Mouse (Mus musculus) liver, postnatal 0 days (tissue): ENCODE data around the gene Rimkla. TPM values are rescaled to one million over a fixed set of nuclear protein-coding genes. Genes with fewer than 3 reads are reported as not detected.

ENCODE experiments used
- ATAC-seq: fragments of 200-750 bp; cut with Nextera tagmentation; 2 replicates; pipeline ENCODE4 v1.8.0; 2017; ENCODE audit warnings: mild to moderate bottlenecking, moderate library complexity
- DNase-seq: peaks from one replicate; pipeline ENCODE4 v3.0.0-alpha.2; 2016
- H3K27ac ChIP-seq: fragments of 300-500 bp; sonication (generic); 2 replicates; pipeline ENCODE4 v1.5.1; 2014; ENCODE audit warnings: antibody characterized with exemption, moderate library complexity, mild to moderate bottlenecking, low read depth
- H3K27me3 ChIP-seq: fragments of 300-500 bp; sonication (generic); 2 replicates; pipeline ENCODE4 v1.6.1; 2014; ENCODE audit warnings: low read length, control low read depth, mixed read lengths; ENCODE audit not compliant: insufficient read depth
- H3K36me3 ChIP-seq: fragments of 300-500 bp; sonication (generic); replicated peaks from 2 replicates; pipeline ENCODE4 v1.6.1; 2014; ENCODE audit warnings: mild to moderate bottlenecking, control low read depth, low read length, moderate library complexity, mixed read lengths; ENCODE audit not compliant: insufficient read depth
- H3K4me1 ChIP-seq: fragments of 300-500 bp; sonication (generic); 2 replicates; pipeline ENCODE4 v1.6.1; 2014; ENCODE audit warnings: antibody characterized with exemption, mild to moderate bottlenecking, control low read depth; ENCODE audit not compliant: insufficient read depth
- H3K4me2 ChIP-seq: fragments of 300-500 bp; sonication (generic); 2 replicates; pipeline ENCODE4 v1.6.1; 2014; ENCODE audit warnings: low read depth, mild to moderate bottlenecking, low read length, moderate library complexity, mixed read lengths
- H3K4me3 ChIP-seq: fragments of 300-500 bp; sonication (generic); 2 replicates; pipeline ENCODE4 v1.5.1; 2014; ENCODE audit warnings: low read depth, low read length
- H3K9ac ChIP-seq: fragments of 300-500 bp; sonication (generic); replicated peaks from 2 replicates; pipeline ENCODE4 v1.6.1; 2014; ENCODE audit warnings: mild to moderate bottlenecking, moderate library complexity
- H3K9me3 ChIP-seq: fragments of 300-500 bp; sonication (generic); 2 replicates; pipeline ENCODE4 v1.6.1; 2016; ENCODE audit warnings: mild to moderate bottlenecking, control low read depth, low read length, mixed read lengths
- CTCF ChIP-seq: sonication (generic); IDR thresholded peaks from 2 replicates; pipeline ENCODE4 v1.5.1; 2016; ENCODE audit warnings: antibody characterized with exemption, low read depth
- EP300 ChIP-seq: IDR thresholded peaks from 2 replicates; pipeline ENCODE4 v1.6.1; 2016; ENCODE audit warnings: antibody characterized with exemption, low read depth, mild to moderate bottlenecking
- WGBS: fragments of 180-500 bp; shearing (Covaris S2); extraction: QIAGEN DNeasy Blood & Tissue Kit; methylation state at CpG from one replicate; pipeline ENCODE4 v1.1.7; 2014; ENCODE audit not compliant: insufficient replicate concordance; 5-methylcytosine and 5-hydroxymethylcytosine counted together
- polyA plus RNA-seq: library from polyadenylated mRNA; unstranded; fragments of >200 nt; fragmentation: Nextera tagmentation; extraction: Ambion mirVana; gene quantifications from 2 replicates; pipeline ENCODE4 v1.2.1, GENCODE M21; 2015

Gene Rimkla
- polyA plus RNA-seq, 1 experiment from 2014 or later, result not detected

DNA sequence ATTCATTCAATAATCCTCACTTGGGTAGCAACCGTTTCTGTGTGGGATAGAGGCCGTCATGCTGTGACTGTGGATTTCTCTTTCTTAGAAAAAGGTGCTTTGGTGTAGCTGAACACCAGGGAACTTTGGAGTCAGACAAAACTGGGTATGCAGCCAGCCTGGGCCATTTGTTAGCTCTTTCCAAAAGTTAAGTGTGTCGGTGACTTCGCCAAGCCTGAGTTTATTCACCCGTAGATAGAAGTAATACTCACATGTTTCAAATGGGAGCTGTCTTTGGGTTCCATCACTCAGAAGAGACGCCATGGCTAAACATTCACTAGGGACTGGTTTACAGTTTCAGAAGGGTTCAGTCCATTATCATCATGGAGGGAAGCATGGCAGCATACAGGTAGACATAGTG is 45.2 kb downstream of the Rimkla start:
- no peak overlapping the region for H3K4me2 ChIP-seq
- no peaks in the 10 kb centered on the region for H3K4me1 ChIP-seq
- DNase-seq (no peak), ATAC-seq (no peak)
- H3K9ac ChIP-seq, result no peak overlapping the region
- H3K27ac ChIP-seq, result no peak overlapping the region
- H3K9me3 ChIP-seq, result no peaks in the 10 kb centered on the region
- H3K36me3 ChIP-seq, result no peaks in the 10 kb centered on the region
- TF ChIP-seq CTCF (no peak), EP300 (no peak)
- no peaks in the 10 kb centered on the region for H3K27me3 ChIP-seq
- no peak overlapping the region for H3K4me3 ChIP-seq
- WGBS, result 81% methylated on average over 6 of the region's 6 CpGs

DNA sequence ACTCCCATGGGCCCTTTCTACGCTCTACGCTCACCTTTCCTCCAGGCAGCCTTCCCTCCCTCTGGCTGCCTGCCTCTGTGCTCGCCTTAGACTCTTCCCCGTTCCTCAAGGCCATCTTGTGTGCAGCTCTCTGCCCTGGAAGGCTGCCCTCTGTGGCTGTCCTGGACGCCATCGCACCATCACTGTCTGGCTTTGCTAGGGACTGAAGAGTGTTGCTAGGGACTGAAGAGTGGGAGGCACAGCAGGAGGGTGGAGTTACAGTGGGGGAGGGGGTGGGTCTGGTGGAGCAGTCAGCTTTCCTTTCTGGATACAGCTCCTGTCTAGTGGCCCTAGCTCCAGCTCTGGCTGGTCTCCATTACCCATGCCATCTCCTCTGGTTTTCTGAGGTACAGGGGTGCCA is 49.9 kb downstream of the Rimkla start:
- no peaks in the 10 kb centered on the region for H3K9me3 ChIP-seq
- TF ChIP-seq CTCF, result no peak
- TF ChIP-seq EP300, result no peak
- no peak overlapping the region for H3K4me2 ChIP-seq
- ATAC-seq (no peak), DNase-seq (no peak)
- no peak overlapping the region for H3K27ac ChIP-seq
- H3K27me3 ChIP-seq, result no peaks in the 10 kb centered on the region
- H3K4me1 ChIP-seq, result no peaks in the 10 kb centered on the region
- no peak overlapping the region for H3K4me3 ChIP-seq
- H3K36me3 ChIP-seq, result no peaks in the 10 kb centered on the region
- no peak overlapping the region for H3K9ac ChIP-seq
- 63% methylated on average over 6 of the region's 6 CpGs for WGBS

DNA sequence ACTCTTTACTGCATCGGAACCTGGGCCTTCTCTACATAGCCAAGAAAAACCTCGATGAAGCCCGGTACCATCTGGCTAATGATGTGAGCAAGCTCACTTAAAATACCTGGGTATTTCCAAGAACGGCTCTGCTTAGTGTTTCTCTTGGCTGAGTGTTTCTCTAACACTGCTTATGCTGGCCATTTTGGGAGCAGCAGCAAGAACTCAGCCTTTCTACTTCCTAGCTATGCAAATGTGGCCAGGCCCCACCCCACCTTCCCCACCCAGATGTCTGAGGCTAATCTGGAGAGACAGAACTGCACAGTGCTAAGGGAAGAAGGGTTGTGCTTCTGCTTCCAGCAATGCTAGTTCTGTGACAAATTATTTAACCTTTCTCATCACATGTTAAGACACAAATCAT is 50.6 kb downstream of the Rimkla start:
- TF ChIP-seq CTCF (no peak), EP300 (no peak)
- DNase-seq (no peak), ATAC-seq (no peak)
- Histone ChIP-seq H3K4me1 (no peaks in the 10 kb centered on the region), H3K4me2 (no peak overlapping the region), H3K36me3 (no peaks in the 10 kb centered on the region), H3K27ac (no peak overlapping the region), H3K9me3 (no peaks in the 10 kb centered on the region), H3K4me3 (no peak overlapping the region), H3K27me3 (no peaks in the 10 kb centered on the region), H3K9ac (no peak overlapping the region)
- WGBS, result 84% methylated on average over 4 of the region's 4 CpGs

DNA sequence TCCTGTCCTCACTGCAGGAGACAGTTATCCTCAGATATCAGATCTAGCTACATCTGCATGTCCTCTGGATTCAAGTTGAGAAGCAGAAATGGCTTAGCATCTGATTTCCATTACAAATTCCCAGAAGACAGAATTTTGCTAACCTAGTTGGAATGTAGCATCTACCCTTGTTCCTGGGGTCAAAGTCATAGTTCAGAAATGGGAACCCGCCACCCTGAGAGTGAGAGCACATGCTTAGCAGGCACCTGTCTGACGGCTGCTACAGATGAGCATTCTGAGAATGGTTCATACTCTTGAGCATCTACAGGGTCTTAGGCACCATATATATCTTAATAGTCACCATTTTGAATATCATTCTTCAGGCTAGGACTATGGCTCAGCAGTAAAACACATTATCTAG is 54.5 kb downstream of the Rimkla start:
- DNase-seq, result no peak

DNA sequence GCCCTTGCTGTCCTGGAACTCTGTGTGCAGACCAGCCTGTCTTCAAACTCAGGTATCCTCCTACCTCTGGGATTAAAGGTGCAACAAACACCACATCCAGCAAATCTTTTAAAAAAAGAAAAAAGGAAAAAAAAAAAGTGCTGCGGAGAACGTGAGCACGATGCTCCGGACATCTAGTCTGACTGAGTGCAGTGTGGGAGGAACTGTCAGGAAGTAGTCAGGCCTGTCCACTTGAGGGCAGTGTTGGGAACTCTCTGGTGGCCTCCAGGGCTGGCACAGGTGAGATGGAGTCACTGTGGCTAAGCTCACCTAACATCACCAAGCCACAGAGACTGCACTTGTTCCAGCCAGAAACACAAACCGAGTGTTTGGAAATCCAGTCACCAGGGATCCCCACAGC is 61.8 kb downstream of the Rimkla start:
- peak; percentile 82 for TF ChIP-seq CTCF
- no peak for TF ChIP-seq EP300
- ATAC-seq (peak; percentile 59), DNase-seq (peak; percentile 72)
- Histone ChIP-seq H3K36me3 (no peaks in the 10 kb centered on the region), H3K4me2 (peak overlapping the region; percentile 45; the same call in 1 of the 2 replicates), H3K4me3 (no peak overlapping the region), H3K27ac (no peak overlapping the region), H3K4me1 (peaks cover 7% of the 10 kb centered on the region), H3K27me3 (no peaks in the 10 kb centered on the region), H3K9ac (no peak overlapping the region), H3K9me3 (no peaks in the 10 kb centered on the region; the same call in 1 of the 2 replicates)
- 17% methylated on average over 5 of the region's 5 CpGs for WGBS

More for the DNA sequence above, 54.5 kb downstream of the Rimkla start:
- TF ChIP-seq EP300, result no peak
- no peak for TF ChIP-seq CTCF
- Histone ChIP-seq H3K9me3 (peaks cover 3% of the 10 kb centered on the region), H3K27me3 (no peaks in the 10 kb centered on the region), H3K4me3 (no peak overlapping the region), H3K4me2 (no peak overlapping the region), H3K27ac (no peak overlapping the region), H3K36me3 (no peaks in the 10 kb centered on the region), H3K4me1 (no peaks in the 10 kb centered on the region), H3K9ac (no peak overlapping the region)
- WGBS, result 87% methylated on average over 2 of the region's 2 CpGs
- no peak for ATAC-seq

DNA sequence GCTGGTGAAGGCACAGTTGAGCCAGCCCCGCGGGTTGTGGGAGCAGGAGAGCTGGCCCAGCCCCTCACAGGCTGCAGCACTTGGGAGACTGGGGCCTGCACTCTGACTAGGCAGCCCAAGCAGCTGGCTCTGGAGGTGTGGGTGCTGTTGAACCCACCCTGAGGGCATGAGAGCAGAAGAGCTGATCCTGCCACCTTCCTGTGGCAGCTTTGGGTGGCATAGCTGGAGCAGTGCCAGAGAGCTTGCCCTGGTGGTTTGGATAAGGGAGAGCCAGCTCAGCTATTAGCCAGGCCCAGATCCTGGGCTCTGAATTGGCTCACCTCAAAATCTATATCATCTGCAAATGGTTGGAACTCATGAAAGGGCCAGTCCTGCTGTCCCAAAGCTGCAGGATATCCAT is 64.7 kb downstream of the Rimkla start:
- ATAC-seq (peak; percentile 75), DNase-seq (peak; percentile 78)
- H3K9ac ChIP-seq, result 0 out of 2 replicates have a peak overlapping the region, but pooled peaks have one; percentile 12
- 55% methylated on average over 2 of the region's 2 CpGs for WGBS
- TF ChIP-seq CTCF (peak; percentile 30), EP300 (peak; percentile 83)
- H3K36me3 ChIP-seq, result no peaks in the 10 kb centered on the region
- H3K4me2 ChIP-seq, result no peak overlapping the region
- H3K27ac ChIP-seq, result peak overlapping the region; percentile 66
- no peak overlapping the region for H3K4me3 ChIP-seq
- H3K4me1 ChIP-seq, result peaks cover 35% of the 10 kb centered on the region
- H3K27me3 ChIP-seq, result no peaks in the 10 kb centered on the region
- H3K9me3 ChIP-seq, result no peaks in the 10 kb centered on the region

GRCm38 (mm10) chr4:119425601-119426000 is 66.8 kb downstream of the Rimkla start:
- TF ChIP-seq CTCF (no peak), EP300 (no peak)
- Histone ChIP-seq H3K9ac (0 out of 2 replicates have a peak overlapping the region, but pooled peaks have one; percentile 4), H3K4me1 (peaks cover 48% of the 10 kb centered on the region), H3K36me3 (no peaks in the 10 kb centered on the region), H3K4me3 (no peak overlapping the region), H3K4me2 (peak overlapping the region; percentile 0; the same call in 1 of the 2 replicates), H3K9me3 (no peaks in the 10 kb centered on the region), H3K27me3 (no peaks in the 10 kb centered on the region), H3K27ac (peak overlapping the region; percentile 68)
- no peak for DNase-seq
- 48% methylated on average over 2 of the region's 2 CpGs for WGBS
- ATAC-seq, result no peak
